Mouse (Mus musculus) spleen, adult 12 weeks (tissue): Measurements from ENCODE around the gene Kcne1l.

Source experiments
- DNase-seq: peaks from one replicate; pipeline ENCODE4 v3.0.0; 2022; ENCODE audit warnings: low spot score

Gene Kcne1l

GRCm38 (mm10) chrX:142305869-142306581, at the start of gene Kcne1l:
Gene Kcne1l (minus strand): TSS chrX:142306294.
- no peak for DNase-seq

GRCm38 (mm10) chrX:142336207-142336606, 30.1 kb upstream of the Kcne1l start:
- no peak for DNase-seq

GRCm38 (mm10) chrX:142335502-142335901, 29.4 kb upstream of the Kcne1l start:
- DNase-seq, result no peak

- DNase-seq, result no peak
Measured at GRCm38 (mm10) chrX:142325760-142326159, 19.7 kb upstream of the Kcne1l start.

GRCm38 (mm10) chrX:142316106-142316505, 10.0 kb upstream of the Kcne1l start:
- DNase-seq, result no peak

GRCm38 (mm10) chrX:142315270-142315669, 9.2 kb upstream of the Kcne1l start:
- no peak for DNase-seq

GRCm38 (mm10) chrX:142314307-142315024, 8.4 kb upstream of the Kcne1l start:
- DNase-seq, result peak; percentile 13

- DNase-seq, result no peak
Measured at GRCm38 (mm10) chrX:142310431-142310830, 4.3 kb upstream of the Kcne1l start.

GRCm38 (mm10) chrX:142305010-142305868, 855 bp downstream of the Kcne1l start:
- DNase-seq, result no peak

- DNase-seq, result no peak
Measured at GRCm38 (mm10) chrX:142304592-142304991, 1.5 kb downstream of the Kcne1l start.

GRCm38 (mm10) chrX:142303456-142303855, 2.6 kb downstream of the Kcne1l start:
- no peak for DNase-seq

GRCm38 (mm10) chrX:142285905-142286304, 20.2 kb downstream of the Kcne1l start:
- no peak for DNase-seq

- DNase-seq, result no peak
Measured at GRCm38 (mm10) chrX:142276573-142276972, 29.5 kb downstream of the Kcne1l start.

GRCm38 (mm10) chrX:142276031-142276430, 30.1 kb downstream of the Kcne1l start:
- no peak for DNase-seq
